Mouse (Mus musculus) Muller cell, postnatal 12 days (primary cell): ENCODE measurements around the gene Gpr132.
A peak's percentile ranks its signal among the peaks of the same experiment; 100 is the strongest.

ENCODE experiments used
- DNase-seq: peaks from one replicate; pipeline ENCODE4 v3.0.0-alpha.2; 2015; ENCODE audit errors: inconsistent ontology term

Gene Gpr132

GRCm38 (mm10) chr12:112877073-112877576 lies 9.1 kb upstream of the Gpr132 start:
- DNase-seq: no peak

DNA sequence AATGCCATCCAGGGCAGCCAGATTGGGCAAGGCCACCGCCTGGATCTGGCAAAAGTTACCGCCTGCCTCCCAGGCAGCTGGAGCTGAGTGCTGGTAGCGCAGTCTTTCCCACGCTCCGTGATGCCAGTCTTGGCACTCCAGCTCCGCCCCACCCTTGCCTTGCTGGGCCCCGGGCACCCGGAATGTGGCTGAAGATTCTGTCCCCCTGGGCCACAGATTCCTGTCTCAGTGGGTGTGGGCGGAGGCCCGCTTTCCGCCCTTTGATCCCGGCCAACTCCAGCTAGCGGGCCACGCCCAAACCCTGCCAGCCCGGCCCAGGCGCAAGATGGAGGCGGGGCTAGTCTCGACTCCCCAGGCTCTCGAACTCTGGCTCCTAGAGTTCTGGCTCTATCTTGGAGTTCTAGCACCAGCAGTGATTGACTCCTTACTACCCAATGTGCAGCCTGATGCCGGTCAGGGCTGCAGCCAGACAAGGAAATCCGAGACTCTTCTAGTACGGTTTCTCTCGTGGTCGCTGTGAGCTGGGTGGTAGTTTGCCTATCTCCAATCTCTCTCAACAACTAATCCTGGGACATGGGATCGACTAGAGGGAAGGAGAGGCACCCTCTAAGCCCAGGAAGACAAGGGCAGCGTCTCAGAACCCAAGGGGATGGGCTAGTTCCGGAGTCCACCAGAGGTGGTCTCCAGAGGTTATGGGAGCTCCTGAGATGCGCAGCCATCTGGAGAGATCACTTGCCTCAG lies 8.5 kb upstream of the Gpr132 start:
- peak; percentile 91 for DNase-seq

DNA sequence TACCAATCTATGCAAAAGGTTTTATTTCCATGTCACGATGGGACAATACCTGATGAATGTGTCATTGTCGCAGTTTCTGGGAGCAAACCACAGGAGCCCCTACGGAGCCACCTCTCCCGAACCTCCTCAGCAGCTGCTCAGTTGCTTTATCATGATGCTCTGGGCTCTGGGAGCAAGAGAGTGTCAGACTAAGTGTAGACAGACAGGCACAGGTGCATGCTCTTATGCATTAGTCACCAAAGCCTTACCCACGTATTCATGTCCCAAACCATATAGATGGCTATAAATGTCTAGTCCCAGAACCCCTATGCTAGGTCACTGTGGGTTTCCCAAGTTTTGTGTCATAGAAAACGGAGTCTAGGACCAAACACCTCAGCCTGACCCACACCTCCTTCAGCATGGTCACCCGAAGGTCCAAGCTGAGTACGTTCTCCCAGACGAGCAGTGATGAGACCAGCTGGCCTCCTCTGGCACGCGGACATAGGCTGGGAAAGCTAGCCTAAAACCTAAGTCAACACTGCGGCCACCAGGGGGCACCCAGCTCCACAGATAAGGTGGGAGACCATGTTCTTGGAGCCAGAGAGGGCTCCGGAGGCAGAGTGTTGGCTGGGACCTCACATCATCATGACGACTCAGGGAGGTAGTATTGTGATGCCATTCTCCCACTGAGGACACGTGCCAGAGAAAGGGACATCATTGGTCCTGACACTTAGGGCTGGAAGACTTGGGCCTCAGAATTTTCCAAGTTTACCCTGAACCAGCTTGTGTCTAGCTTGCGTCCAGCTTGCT lies 7.4 kb upstream of the Gpr132 start:
- peak; percentile 95 for DNase-seq

DNA sequence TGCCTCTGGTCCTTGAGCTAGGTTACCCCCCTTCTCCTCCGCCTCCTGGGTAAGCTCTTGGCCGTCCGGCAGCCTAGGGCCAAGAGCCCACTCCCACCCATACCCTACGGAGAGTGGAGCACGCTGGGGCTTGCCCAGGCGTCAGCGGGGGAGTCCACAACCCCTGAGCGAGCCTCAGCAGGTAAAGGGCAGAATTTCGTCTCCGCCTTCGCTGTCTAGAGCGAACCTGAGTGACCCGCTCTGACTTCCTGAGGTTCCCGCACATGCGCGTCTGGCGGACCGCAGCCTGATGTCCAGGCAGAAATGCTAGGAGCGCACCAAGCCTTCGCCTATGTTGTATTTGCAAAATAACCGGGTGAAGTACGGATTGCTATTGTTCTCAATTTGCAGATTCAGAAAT lies 6.2 kb upstream of the Gpr132 start:
- no peak for DNase-seq

GRCm38 (mm10) chr12:112873452-112874190 lies 5.6 kb upstream of the Gpr132 start:
- peak; percentile 50 for DNase-seq

GRCm38 (mm10) chr12:112872991-112873390 lies 5.0 kb upstream of the Gpr132 start:
- DNase-seq: no peak

- no peak for DNase-seq
These were observed 3.2 kb upstream of the Gpr132 start for GRCm38 (mm10) chr12:112871272-112871671.

DNA sequence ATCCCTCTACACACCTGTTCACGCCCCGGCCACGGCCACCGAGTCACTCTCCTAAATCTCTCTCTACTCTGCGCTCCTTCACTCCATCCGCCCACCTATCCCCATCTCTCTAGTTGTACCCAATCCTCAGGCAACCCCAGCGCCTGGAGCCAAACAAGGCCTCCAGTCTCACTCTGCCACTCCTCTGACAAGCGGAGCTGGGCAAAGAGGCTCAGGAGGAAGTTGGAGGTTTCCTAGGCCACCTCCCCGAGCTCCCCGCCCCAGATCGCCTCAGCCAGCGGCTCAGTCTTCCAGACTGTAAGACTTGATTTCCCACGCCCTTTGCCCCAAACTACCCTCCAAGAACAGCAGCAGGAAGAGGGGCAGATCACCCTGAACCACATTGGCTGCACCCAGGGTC lies 2.7 kb upstream of the Gpr132 start:
- no peak for DNase-seq

DNA sequence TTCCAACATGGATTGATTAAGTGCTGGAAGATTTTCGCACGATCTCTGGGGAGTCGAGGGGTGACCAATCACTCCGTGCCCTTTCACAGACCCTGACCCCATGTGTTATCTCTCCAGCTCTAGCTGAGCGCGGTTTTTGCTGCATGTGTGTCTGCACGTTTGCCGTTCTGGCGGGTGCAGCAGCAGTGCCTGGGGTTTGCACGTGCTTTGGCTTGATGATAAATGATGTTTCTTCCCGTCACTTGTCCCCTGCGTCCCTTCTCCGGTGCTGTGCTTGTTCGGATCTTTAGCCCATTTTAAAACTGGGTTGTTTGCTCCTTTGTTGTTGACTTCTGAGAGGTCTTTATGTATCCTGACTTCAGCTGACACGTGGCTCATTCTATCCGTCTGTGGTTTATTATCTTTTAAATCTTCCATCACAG lies 1.8 kb upstream of the Gpr132 start:
- DNase-seq: no peak

DNA sequence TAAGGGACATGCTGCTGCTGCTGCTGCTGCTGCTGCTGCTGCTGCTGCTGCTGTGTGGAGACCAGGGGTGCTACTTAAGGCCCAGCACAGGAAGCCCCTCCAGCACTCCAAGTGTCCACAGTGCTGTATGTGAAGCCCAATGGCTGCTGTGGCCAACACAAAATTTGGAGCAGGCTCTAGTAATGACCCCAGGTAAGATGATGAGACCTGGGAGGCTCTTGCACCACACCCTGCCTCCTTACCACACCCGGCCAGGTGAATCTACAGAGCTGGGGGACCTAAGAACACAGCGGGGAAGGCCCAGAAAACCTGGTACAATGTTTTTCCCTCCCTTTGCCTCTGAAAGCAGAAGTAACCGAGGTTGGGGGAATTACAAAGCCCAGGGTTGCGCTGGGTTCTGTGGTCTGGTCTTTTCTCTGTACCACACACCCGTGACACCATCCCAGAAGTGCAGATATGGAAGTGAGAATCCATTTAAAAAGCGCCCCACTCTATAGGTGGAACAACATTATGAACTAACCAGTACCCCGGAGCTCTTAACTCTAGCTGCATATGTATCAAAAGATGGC lies 838 bp downstream of the Gpr132 start:
- DNase-seq: no peak

DNA sequence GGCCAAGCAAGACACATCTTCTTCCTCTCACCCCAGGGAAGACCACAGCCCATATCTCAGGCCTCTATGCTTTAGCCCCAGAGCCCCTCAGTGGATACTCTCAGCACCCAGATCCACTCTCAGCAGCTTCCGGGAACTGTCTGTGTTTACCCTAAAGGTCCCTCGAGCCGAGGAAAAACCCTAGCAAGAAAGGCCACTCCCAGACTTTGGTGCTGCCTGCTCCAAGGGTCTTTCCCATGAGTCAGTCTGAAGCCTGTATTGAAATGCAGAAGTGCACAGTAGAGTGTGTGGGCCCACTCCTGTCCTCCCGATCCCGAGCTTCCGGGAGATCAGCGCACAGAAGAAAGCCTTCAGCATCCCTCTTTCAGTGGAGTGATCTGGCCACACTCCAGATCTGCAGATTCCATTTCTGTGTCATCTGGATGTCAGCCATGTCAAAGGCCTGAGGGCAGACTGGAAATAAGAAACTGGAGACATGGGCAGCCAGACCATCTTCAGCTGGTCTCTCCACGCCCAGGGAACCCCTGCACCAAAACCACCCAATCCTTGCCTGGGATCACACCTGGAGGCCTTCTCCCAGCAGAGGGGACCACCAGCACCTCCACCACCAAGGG lies 1.5 kb downstream of the Gpr132 start:
- peak; percentile 90 for DNase-seq

DNA sequence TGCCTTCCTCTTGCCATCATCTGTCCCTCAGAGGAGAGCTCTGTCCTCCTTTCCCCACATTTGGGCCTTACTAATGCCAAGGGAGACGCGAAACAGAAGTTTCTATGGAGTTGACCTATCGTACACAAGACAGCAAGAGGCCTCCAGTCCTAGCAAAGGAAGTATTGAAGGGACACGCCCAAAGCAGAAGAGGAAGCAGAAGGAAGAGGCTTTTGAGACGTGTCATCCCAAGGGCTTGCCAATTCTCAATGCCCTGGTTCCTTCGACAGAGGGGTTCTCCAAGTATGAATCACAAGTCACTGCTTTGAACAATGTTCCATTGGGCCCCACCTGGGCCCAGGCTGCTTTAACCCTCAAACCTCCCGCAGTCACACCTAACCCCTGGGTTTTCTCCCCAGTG lies 3.2 kb downstream of the Gpr132 start:
- DNase-seq: no peak

GRCm38 (mm10) chr12:112861911-112862321 lies 6.1 kb downstream of the Gpr132 start:
- peak; percentile 81 for DNase-seq

DNA sequence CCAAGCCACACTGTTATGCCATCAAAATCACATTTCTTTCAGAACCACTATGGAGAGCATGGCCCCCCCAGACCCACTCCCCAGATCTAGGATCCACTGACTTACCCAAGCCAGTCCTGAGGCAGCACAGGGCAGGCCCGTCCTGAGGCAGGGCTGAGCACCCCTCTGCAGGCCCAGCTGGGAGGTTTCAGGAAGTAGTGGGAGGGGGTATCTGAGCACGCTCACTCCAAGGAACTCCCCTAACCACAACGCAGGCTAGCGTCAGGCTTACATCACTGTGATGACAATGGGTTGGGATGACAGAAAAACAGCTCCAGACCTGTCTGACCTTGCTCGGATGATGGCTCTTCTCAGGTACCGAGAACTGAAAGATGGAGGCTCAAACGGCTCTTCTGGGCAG lies 7.3 kb downstream of the Gpr132 start:
- no peak for DNase-seq

DNA sequence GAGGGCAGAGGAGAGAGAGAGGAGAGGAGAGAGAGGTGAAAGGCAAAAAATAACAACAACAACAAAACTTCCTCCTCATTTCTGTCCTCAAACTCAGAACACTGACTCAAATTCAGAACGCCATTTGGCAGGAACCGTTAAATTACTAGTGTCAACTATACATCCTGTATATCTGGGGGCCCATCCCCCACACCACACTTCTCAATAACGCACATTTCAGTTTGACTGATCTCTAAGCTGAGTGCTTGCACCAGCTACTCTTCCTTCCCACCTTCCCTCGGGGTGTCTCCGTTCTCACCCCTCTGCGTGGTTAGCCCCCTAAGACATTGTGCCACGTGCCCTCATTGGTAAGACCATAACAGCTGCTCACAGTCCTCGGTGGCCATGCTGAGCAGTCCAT lies 8.1 kb downstream of the Gpr132 start:
- DNase-seq: no peak

DNA sequence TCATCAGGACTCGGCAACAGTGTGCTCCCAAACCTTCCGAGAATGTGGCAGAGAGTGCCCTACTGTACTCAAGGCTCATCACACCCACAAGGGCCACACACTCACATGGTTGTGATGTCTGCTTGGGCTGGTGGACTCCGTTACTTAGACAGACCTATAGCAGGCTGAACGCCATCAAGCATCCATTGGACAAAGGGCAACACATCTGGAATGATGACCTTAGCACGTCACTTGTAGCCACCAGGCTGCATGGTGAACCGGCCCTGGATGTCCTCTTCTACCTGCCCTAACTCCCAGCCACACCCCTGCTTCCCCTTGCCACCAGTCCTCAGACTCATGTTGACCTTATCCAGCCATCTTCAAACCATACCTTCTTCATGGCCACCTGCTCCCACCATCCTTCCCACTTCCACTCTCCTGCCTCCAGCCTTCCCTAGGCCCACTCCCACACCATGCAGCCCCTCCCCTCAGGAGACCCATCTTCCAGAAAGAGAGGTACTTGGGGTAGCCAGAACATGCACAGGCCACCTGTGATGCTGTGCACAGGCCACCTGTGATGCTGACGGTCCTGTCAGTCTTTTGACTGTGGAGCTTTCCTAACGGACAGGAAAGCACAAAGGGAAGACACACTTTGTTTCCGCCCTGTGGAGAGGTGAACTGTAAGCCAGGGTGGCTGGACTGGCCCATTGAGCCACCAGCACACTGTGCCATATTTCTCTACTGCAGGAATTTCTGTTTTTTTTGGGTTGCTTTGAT lies 9.3 kb downstream of the Gpr132 start:
- no peak for DNase-seq

GRCm38 (mm10) chr12:112857021-112857925 lies 10.8 kb downstream of the Gpr132 start:
- no peak for DNase-seq

GRCm38 (mm10) chr12:112856338-112856737 lies 11.7 kb downstream of the Gpr132 start:
- no peak for DNase-seq

DNA sequence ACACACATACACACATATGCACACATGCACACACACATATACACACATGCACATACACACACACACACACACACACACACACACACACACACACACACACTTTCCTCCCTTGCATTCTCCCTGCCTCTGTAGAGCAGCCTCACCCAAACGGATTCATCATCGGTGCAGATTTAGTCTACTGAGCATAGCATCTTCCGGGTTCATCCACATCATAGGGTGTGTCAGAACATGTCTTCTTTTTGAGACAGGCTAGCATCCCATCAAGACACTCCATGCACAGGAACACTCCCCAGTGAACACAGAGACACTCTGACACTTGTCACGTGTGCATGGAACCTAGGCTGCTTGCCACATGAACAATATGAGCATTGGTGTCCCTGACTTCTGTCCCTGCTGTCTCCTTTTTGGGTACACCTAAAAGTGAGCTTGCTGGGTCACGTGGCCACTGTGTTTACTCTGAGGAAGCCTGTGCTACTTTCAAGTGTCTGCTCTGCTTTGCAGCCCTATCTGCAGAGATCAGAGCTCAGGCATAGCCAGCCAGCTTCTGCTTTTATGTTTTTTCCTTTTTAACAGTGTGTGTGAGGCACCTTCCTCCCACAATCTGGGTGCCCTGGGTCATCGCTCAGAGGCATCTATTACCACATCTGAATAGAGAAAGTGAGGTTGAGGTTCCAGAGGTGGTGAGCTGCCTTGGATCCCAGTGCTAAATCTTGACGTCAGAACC lies 13.3 kb downstream of the Gpr132 start:
- DNase-seq: no peak
